Comparison of ENCODE assay signal across 21 mouse cellular contexts in the genomic region with DNA sequence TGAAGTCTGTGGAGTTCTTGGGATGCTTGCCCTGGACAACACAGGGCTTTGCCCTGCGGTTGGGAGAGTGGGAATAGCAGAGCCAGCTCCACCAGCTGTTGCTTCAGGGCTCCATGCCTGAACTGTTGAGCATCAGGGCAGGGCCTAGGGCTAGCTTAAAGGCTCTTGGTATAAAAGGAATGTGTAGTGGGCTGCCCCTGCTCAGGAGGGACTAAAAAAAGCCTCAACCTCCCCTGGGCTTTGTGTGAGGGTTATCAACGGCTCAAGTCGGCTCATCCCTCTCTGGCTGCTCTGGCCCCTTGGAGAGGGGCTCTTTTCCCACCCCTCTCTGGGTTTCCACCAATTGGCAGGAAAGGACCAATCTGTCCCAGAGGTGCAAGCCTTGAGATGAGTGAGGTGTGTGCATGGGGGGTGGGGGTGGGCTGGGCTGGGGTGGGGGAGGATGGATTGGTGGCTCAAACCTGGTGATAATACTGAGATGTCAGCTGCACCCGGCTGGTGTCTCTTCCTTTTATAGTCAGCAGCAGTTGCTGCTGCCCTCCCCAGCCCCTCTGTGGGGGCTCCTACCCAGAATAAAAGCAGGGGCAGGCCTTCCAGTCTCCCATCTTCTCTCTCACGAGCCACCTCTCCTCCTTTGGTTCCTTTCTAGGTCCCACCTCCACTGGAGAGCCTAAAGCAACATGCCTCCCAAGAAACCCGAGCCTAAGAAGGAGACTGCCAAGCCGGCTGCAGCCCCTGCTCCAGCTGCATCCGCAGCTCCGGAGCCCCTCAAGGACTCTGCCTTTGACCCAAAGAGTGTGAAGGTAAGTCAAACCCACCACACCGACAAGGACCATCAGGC. TPM values are rescaled to one million over a fixed set of nuclear protein-coding genes. Genes with fewer than 3 reads are reported as not detected.
DNase-seq lines count a peak whose midpoint lies in the region; ATAC-seq and TF ChIP-seq lines count a peak whose summit lies in the region.
"Had no signal": no experiment of that assay in that cellular context is flagged by ENCODE, and none has a peak within 500 bp of the region (broad histone marks: within the 10 kb centered on the region; RNA-seq: fewer than 3 reads in every experiment).

No protein-coding gene starts in this region.

- H3K9me3 ChIP-seq in heart, embryonic 14.5 days (ENCODE audit: control insufficient read depth, low read length): no peaks in the 10 kb centered on the region
- no peaks in the 10 kb centered on the region for H3K9me3 ChIP-seq in heart, embryonic 16.5 days (replicated peaks; ENCODE audit: control insufficient read depth, low read length)
- no peaks in the 10 kb centered on the region for H3K9me3 ChIP-seq in hindbrain, embryonic 12.5 days (replicated peaks)
- H3K9me3 ChIP-seq: embryonic facial prominence, embryonic 12.5 days; forebrain, embryonic 13.5 days; hindbrain, embryonic 13.5 days; midbrain, embryonic 15.5 days; stomach, embryonic 15.5 days had no signal

- TF ChIP-seq POLR2A in bone marrow, adult 2 months (IDR thresholded peaks at IDR 0.05; ENCODE audit: borderline replicate concordance, control insufficient read depth, low read depth, low read length): no peak

- peak overlapping the region; percentile 99 for H3K27ac ChIP-seq in heart, embryonic 14.5 days (replicated peaks in 1 of 2; ENCODE audit: control insufficient read depth in 1 of 2, insufficient read depth in 1 of 2, low read depth in 2 of 2, low read length in 2 of 2)
- 0 out of 2 replicates have a peak overlapping the region, but pooled peaks have one; percentile 35 for H3K27ac ChIP-seq in bone marrow, adult 2 months (ENCODE audit: control insufficient read depth, insufficient read depth, low read depth, low read length, poor library complexity)
- peak overlapping the region; percentile 87 for H3K27ac ChIP-seq in heart, embryonic 16.5 days (ENCODE audit: low read length)
- H3K27ac ChIP-seq in hindbrain, embryonic 12.5 days: no peak overlapping the region
- no peak overlapping the region for H3K27ac ChIP-seq in layer of hippocampus, adult 2 months
- H3K27ac ChIP-seq: embryonic facial prominence, embryonic 12.5 days; forebrain, embryonic 13.5 days; hindbrain, embryonic 13.5 days; kidney, postnatal 0 days; liver, embryonic 14.5 days; macrophage; midbrain, embryonic 15.5 days; stomach, embryonic 15.5 days had no signal

- no peaks in the 10 kb centered on the region for H3K27me3 ChIP-seq in heart, embryonic 14.5 days (ENCODE audit: control insufficient read depth, insufficient read depth, low read length)
- no peaks in the 10 kb centered on the region for H3K27me3 ChIP-seq in heart, embryonic 16.5 days (ENCODE audit: control insufficient read depth, insufficient read depth, low read length)
- H3K27me3 ChIP-seq in hindbrain, embryonic 12.5 days: peaks cover 8% of the 10 kb centered on the region
- H3K27me3 ChIP-seq: midbrain, embryonic 15.5 days; stomach, embryonic 15.5 days had no signal

- H3K4me2 ChIP-seq in heart, embryonic 14.5 days (ENCODE audit: low read length): peak overlapping the region; percentile 58
- peak overlapping the region; percentile 36 for H3K4me2 ChIP-seq in heart, embryonic 16.5 days (ENCODE audit: low read depth, low read length)
- H3K4me2 ChIP-seq in hindbrain, embryonic 12.5 days (replicated peaks): no peak overlapping the region
- H3K4me2 ChIP-seq: embryonic facial prominence, embryonic 12.5 days; forebrain, embryonic 13.5 days; hindbrain, embryonic 13.5 days; midbrain, embryonic 15.5 days; stomach, embryonic 15.5 days had no signal

- H3K4me3 ChIP-seq in heart, embryonic 14.5 days (ENCODE audit: control insufficient read depth in 1 of 2, insufficient read depth in 1 of 2, low read depth in 1 of 2, low read length in 2 of 2): peak overlapping the region; percentile 47 to 77
- H3K4me3 ChIP-seq in bone marrow, adult 2 months (replicated peaks; ENCODE audit: control insufficient read depth, low read depth, low read length): no peak overlapping the region
- H3K4me3 ChIP-seq in heart, embryonic 16.5 days (ENCODE audit: low read length): peak overlapping the region; percentile 49
- H3K4me3 ChIP-seq in hindbrain, embryonic 12.5 days: no peak overlapping the region
- H3K4me3 ChIP-seq in layer of hippocampus, adult 2 months: no peak overlapping the region
- H3K4me3 ChIP-seq: embryonic facial prominence, embryonic 12.5 days; forebrain, embryonic 13.5 days; hindbrain, embryonic 13.5 days; midbrain, embryonic 15.5 days; stomach, embryonic 15.5 days had no signal

- H3K4me1 ChIP-seq in heart, embryonic 14.5 days (ENCODE audit: control insufficient read depth in 2 of 2, insufficient read depth in 2 of 2, low read length in 2 of 2): peaks cover 22 to 44% of the 10 kb centered on the region in 2 experiments
- peaks cover 1% of the 10 kb centered on the region for H3K4me1 ChIP-seq in bone marrow, adult 2 months (ENCODE audit: control insufficient read depth, insufficient read depth, low read length)
- H3K4me1 ChIP-seq in heart, embryonic 16.5 days (ENCODE audit: control insufficient read depth, insufficient read depth, low read length): peaks cover 38% of the 10 kb centered on the region
- H3K4me1 ChIP-seq in hindbrain, embryonic 12.5 days: peaks cover 4% of the 10 kb centered on the region; the same call in 1 of the 2 replicates
- H3K4me1 ChIP-seq: forebrain, embryonic 13.5 days; hindbrain, embryonic 13.5 days had no signal

- intact Hi-C loops in heart, postnatal 25 days (cut with DNase I): no loop called here

- peak; percentile 92 for DNase-seq in heart, adult 11 months
- no peak for DNase-seq in heart, postnatal 25 days (ENCODE audit: low spot score)
- no peak for DNase-seq in heart, adult 8-10 months (ENCODE audit: low spot score)
- no peak for DNase-seq in layer of hippocampus, adult 2 months (ENCODE audit: low spot score in 2 of 2)
- DNase-seq: adrenal gland, postnatal 14 days; cerebellum, adult 8-10 months; kidney, adult 11 months; thymus, postnatal 25 days had no signal

- WGBS in heart, embryonic 14.5 days: 14% methylated on average over 10 of the region's 10 CpGs
- WGBS in bone marrow, adult 2 months: 79% methylated on average over 10 of the region's 10 CpGs
- WGBS in heart, embryonic 16.5 days: 30% methylated on average over 10 of the region's 10 CpGs
- 49% methylated on average over 10 of the region's 10 CpGs for WGBS in hindbrain, embryonic 12.5 days

- peak overlapping the region; percentile 76 for H3K9ac ChIP-seq in heart, embryonic 14.5 days (ENCODE audit: low read length)
- peak overlapping the region; percentile 74 for H3K9ac ChIP-seq in heart, embryonic 16.5 days (ENCODE audit: low read length)
- no peak overlapping the region for H3K9ac ChIP-seq in hindbrain, embryonic 12.5 days
- H3K9ac ChIP-seq: embryonic facial prominence, embryonic 12.5 days; forebrain, embryonic 13.5 days; hindbrain, embryonic 13.5 days; liver, embryonic 14.5 days; midbrain, embryonic 15.5 days; stomach, embryonic 15.5 days had no signal

- peaks cover 18% of the 10 kb centered on the region for H3K36me3 ChIP-seq in heart, embryonic 14.5 days (ENCODE audit: control insufficient read depth, insufficient read depth, low read length)
- no peaks in the 10 kb centered on the region for H3K36me3 ChIP-seq in heart, embryonic 16.5 days (ENCODE audit: control insufficient read depth, insufficient read depth)
- H3K36me3 ChIP-seq in hindbrain, embryonic 12.5 days: no peaks in the 10 kb centered on the region
- H3K36me3 ChIP-seq: embryonic facial prominence, embryonic 12.5 days; hindbrain, embryonic 13.5 days; midbrain, embryonic 15.5 days; stomach, embryonic 15.5 days had no signal

- ATAC-seq in heart, embryonic 14.5 days (ENCODE audit: insufficient number of reproducible peaks, insufficient read depth, low FRiP score, low read depth): peak; percentile 75
- ATAC-seq in heart, embryonic 16.5 days (replicated peaks; ENCODE audit: extremely low read depth, insufficient read depth, low FRiP score): peak; percentile 84
- ATAC-seq in hindbrain, embryonic 12.5 days (ENCODE audit: low FRiP score): no peak
- ATAC-seq: CD4-positive, CD25-positive, alpha-beta regulatory T cell, adult 4 months; forebrain, embryonic 13.5 days; midbrain, embryonic 15.5 days had no signal

- TF ChIP-seq CTCF in bone marrow, adult 2 months (IDR thresholded peaks at IDR 0.05; ENCODE audit: control insufficient read depth, insufficient read depth, low read length): no peak
- no peak for TF ChIP-seq CTCF in layer of hippocampus, adult 2 months (conservative IDR thresholded peaks at IDR 0.05)

RNA-seq across cellular contexts. Expression of a gene that starts 26.5 kb away (rescaled TPM):
- total RNA-seq in heart, postnatal 25 days (2021): 100 to 1,000 TPM; 832 to 984 TPM
- polyA plus RNA-seq in heart, embryonic 14.5 days (2014; fragmentation: Nextera tagmentation; extraction: Ambion mirVana): 2,493 and 2,941 TPM in 2 replicates
- 100 to 1,000 TPM; 630 to 827 (median 696) TPM for total RNA-seq in heart, adult 8-10 months (2022)
- 22.3 and 31.8 TPM in 2 replicates for polyA plus RNA-seq in bone marrow, adult 2 months (2011; ENCODE audit: insufficient read depth, insufficient read length, low replicate concordance, missing spikeins)
- polyA plus RNA-seq in heart, embryonic 16.5 days (2015; fragmentation: Nextera tagmentation; extraction: Ambion mirVana): 1,596 and 1,841 TPM in 2 replicates
- 6.1 and 17.5 TPM in 2 replicates for polyA plus RNA-seq in hindbrain, embryonic 12.5 days (2016; fragmentation: Nextera tagmentation; extraction: Ambion mirVana)
- total RNA-seq in layer of hippocampus, adult 2 months (2021): 1 to 10 TPM; 2.7 to 2.9 TPM
- polyA plus RNA-seq: macrophage had no signal

RNA-seq across cellular contexts. Expression of a gene that starts 26.6 kb away (rescaled TPM):
- 10 to 100 TPM; 28.6 to 29.7 TPM for total RNA-seq in heart, postnatal 25 days (2021)
- 35.6 and 39.7 TPM in 2 replicates for polyA plus RNA-seq in heart, embryonic 14.5 days (2014; fragmentation: Nextera tagmentation; extraction: Ambion mirVana)
- total RNA-seq in heart, adult 8-10 months (2022): 10 to 100 TPM; 24.6 to 33.6 (median 30.5) TPM
- polyA plus RNA-seq in bone marrow, adult 2 months (2011; ENCODE audit: insufficient read depth, insufficient read length, low replicate concordance, missing spikeins): 16.2 and 23.1 TPM in 2 replicates
- polyA plus RNA-seq in heart, embryonic 16.5 days (2015; fragmentation: Nextera tagmentation; extraction: Ambion mirVana): 30.3 and 33.9 TPM in 2 replicates
- 47.6 and 50.4 TPM in 2 replicates for polyA plus RNA-seq in hindbrain, embryonic 12.5 days (2016; fragmentation: Nextera tagmentation; extraction: Ambion mirVana)
- 10 to 100 TPM; 54.5 to 57.3 TPM for total RNA-seq in layer of hippocampus, adult 2 months (2021)

RNA-seq across cellular contexts. Expression of a gene that starts 30.8 kb away (rescaled TPM):
- total RNA-seq in heart, postnatal 25 days (2021): 1 to 10 TPM; 3.1 to 3.8 TPM
- 1.7 and 1.8 TPM in 2 replicates for polyA plus RNA-seq in heart, embryonic 14.5 days (2014; fragmentation: Nextera tagmentation; extraction: Ambion mirVana)
- total RNA-seq in heart, adult 8-10 months (2022): 1 to 10 TPM; 2.2 to 4.1 (median 2.9) TPM
- 84.3 and 141 TPM in 2 replicates for polyA plus RNA-seq in bone marrow, adult 2 months (2011; ENCODE audit: insufficient read depth, insufficient read length, low replicate concordance, missing spikeins)
- polyA plus RNA-seq in heart, embryonic 16.5 days (2015; fragmentation: Nextera tagmentation; extraction: Ambion mirVana): 3.5 and 4.0 TPM in 2 replicates
- 2.9 and 3.4 TPM in 2 replicates for polyA plus RNA-seq in hindbrain, embryonic 12.5 days (2016; fragmentation: Nextera tagmentation; extraction: Ambion mirVana)
- 1 to 10 TPM; 1.3 to 1.4 TPM for total RNA-seq in layer of hippocampus, adult 2 months (2021)

Comparison
In these comparisons a context has a peak if more than half of its experiments do, and no peak if none do; other contexts are left out.
1. H3K27ac ChIP-seq: peak in heart, embryonic 14.5 days (2 of 2), bone marrow, adult 2 months (single experiment) and heart, embryonic 16.5 days (single experiment); none in hindbrain, embryonic 12.5 days (single experiment) and layer of hippocampus, adult 2 months (single experiment).
2. H3K4me3 ChIP-seq: peak in heart, embryonic 14.5 days (2 of 2) and heart, embryonic 16.5 days (single experiment); none in bone marrow, adult 2 months (single experiment), hindbrain, embryonic 12.5 days (single experiment) and layer of hippocampus, adult 2 months (single experiment).
3. RNA of a gene that starts 26.5 kb away (polyA plus RNA-seq): 2,493 to 2,941 TPM in heart, embryonic 14.5 days and 1,596 to 1,841 TPM in heart, embryonic 16.5 days; 22.3 to 31.8 TPM in bone marrow, adult 2 months and 6.1 to 17.5 TPM in hindbrain, embryonic 12.5 days; every median in the first group is over 10 times any median in the second.
4. RNA of a gene that starts 30.8 kb away (polyA plus RNA-seq): 84.3 to 141 TPM in bone marrow, adult 2 months; 3.5 to 4.0 TPM in heart, embryonic 16.5 days, 2.9 to 3.4 TPM in hindbrain, embryonic 12.5 days and 1.7 to 1.8 TPM in heart, embryonic 14.5 days; every median in the first group is over 10 times any median in the second.